Comparison of ENCODE assay signal across 21 mouse cellular contexts in the genomic region with DNA sequence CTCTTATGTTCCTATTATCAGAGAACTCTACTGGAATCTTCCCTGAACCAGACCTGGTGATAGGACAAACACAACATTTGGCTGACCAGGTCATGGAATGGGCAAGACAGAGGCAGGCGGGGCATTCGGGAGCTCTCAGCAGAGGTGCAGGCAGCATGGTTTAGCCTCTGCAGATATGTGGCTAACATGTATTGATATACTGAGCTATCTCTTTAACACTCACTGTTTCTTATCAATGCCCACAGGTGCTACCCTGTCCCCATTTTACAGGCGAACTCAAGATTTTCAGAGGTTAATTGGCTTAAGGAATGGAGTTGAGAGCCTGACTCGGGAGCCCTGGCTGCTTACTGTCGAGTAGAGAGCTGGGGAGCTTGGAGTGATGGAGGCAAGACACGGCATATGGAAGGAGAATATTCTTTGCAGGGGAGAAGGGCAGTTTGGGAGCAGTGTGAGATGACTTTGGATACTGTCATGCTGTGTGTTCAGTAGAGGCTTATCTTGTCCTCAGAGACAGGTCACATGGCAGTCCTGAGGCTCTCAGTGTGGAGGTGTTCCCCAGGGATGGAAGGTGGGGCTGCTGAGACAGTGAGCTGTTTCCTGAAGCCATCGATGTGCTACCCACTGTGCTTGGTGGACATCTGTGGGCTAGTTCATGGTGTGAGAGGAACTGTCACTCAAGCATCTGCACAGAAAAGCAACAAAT.
"Had no signal": no experiment of that assay in that cellular context is flagged by ENCODE, and none has a peak within 500 bp of the region (broad histone marks: within the 10 kb centered on the region; RNA-seq: fewer than 3 reads in every experiment).

No protein-coding gene starts in this region.

- H3K36me3 ChIP-seq: limb, embryonic 10.5 days; limb, embryonic 13.5 days; midbrain, embryonic 12.5 days; neural tube, embryonic 13.5 days had no signal

- H3K27me3 ChIP-seq: limb, embryonic 13.5 days; megakaryocyte, embryonic 14.5 days; midbrain, embryonic 12.5 days; neural tube, embryonic 13.5 days had no signal

- ATAC-seq: intestine, postnatal 0 days; lung, postnatal 0 days; midbrain, embryonic 16.5 days had no signal

- H3K9ac ChIP-seq: limb, embryonic 13.5 days; lung, embryonic 14.5 days; midbrain, embryonic 12.5 days; neural tube, embryonic 13.5 days had no signal

- H3K27ac ChIP-seq: kidney, postnatal 0 days; layer of hippocampus, adult 2 months; limb, embryonic 10.5 days; limb, embryonic 13.5 days; macrophage; midbrain, embryonic 12.5 days; neural tube, embryonic 13.5 days; stomach, postnatal 0 days had no signal

- DNase-seq: kidney, adult 2 months; kidney, postnatal 25 days; layer of hippocampus, adult 9-11 months; lung, embryonic 14.5 days; right cerebral cortex, adult 18-20 months; right cerebral cortex, postnatal 14 days; right cerebral cortex, postnatal 4 days; thymus, postnatal 25 days had no signal

- H3K4me1 ChIP-seq: limb, embryonic 10.5 days; limb, embryonic 13.5 days; midbrain, embryonic 12.5 days; neural tube, embryonic 13.5 days had no signal

- H3K4me2 ChIP-seq: limb, embryonic 13.5 days; lung, embryonic 14.5 days; midbrain, embryonic 12.5 days; neural tube, embryonic 13.5 days had no signal

- H3K4me3 ChIP-seq: layer of hippocampus, adult 2 months; limb, embryonic 10.5 days; limb, embryonic 13.5 days; megakaryocyte, embryonic 14.5 days; midbrain, embryonic 12.5 days; myocyte; neural tube, embryonic 13.5 days had no signal

- H3K9me3 ChIP-seq: limb, embryonic 10.5 days; limb, embryonic 13.5 days; midbrain, embryonic 12.5 days had no signal
